Mouse (Mus musculus) yolk sac, embryonic 10.5 days (tissue): Measurements from ENCODE around the gene Pjvk.
"Not testable (repeated sequence)": the region's sequence is repeated elsewhere in the genome, so short reads cannot be mapped to it uniquely, and the experiment has no call there.

Experiments
- DNase-seq: peaks from one replicate; pipeline ENCODE4 v3.0.0-alpha.2; 2017; ENCODE audit warnings: low spot score

Gene Pjvk

GRCm38 (mm10) chr2:76647883-76648570, at the start of gene Pjvk, which contains the start of gene Prkra:
TSS of gene Pjvk (plus strand) at chr2:76648476.
TSS of gene Prkra (minus strand) at chr2:76648015.
- DNase-seq = peak; percentile 99

GRCm38 (mm10) chr2:76599214-76599613, 49.1 kb upstream of the Pjvk start:
- DNase-seq = no peak

- no peak for DNase-seq
These were observed 46.0 kb upstream of the Pjvk start for GRCm38 (mm10) chr2:76602256-76602655.

- DNase-seq = no peak
These were observed 41.6 kb upstream of the Pjvk start for GRCm38 (mm10) chr2:76606704-76607103.

- DNase-seq = no peak
These were observed 37.8 kb upstream of the Pjvk start for GRCm38 (mm10) chr2:76610326-76611104.

GRCm38 (mm10) chr2:76611996-76612395, 36.3 kb upstream of the Pjvk start:
- no peak for DNase-seq

- no peak for DNase-seq
These were observed 30.2 kb upstream of the Pjvk start for GRCm38 (mm10) chr2:76618078-76618477.

- no peak for DNase-seq
These were observed 28.1 kb upstream of the Pjvk start for GRCm38 (mm10) chr2:76620188-76620587.

GRCm38 (mm10) chr2:76621724-76622123, 26.6 kb upstream of the Pjvk start:
- peak; percentile 58 for DNase-seq

GRCm38 (mm10) chr2:76622316-76622715, 26.0 kb upstream of the Pjvk start:
- DNase-seq = not testable (repeated sequence)

GRCm38 (mm10) chr2:76630293-76630692, 18.0 kb upstream of the Pjvk start:
- DNase-seq = no peak

- DNase-seq = no peak
These were observed 16.7 kb upstream of the Pjvk start for GRCm38 (mm10) chr2:76631600-76631999.

GRCm38 (mm10) chr2:76639637-76640036, 8.6 kb upstream of the Pjvk start:
- DNase-seq = no peak

- DNase-seq = no peak
These were observed 4.5 kb upstream of the Pjvk start for GRCm38 (mm10) chr2:76643801-76644200.

GRCm38 (mm10) chr2:76647441-76647869, 821 bp upstream of the Pjvk start:
- DNase-seq = no peak

- DNase-seq = peak; percentile 23
These were observed 428 bp downstream of the Pjvk start for GRCm38 (mm10) chr2:76648666-76649141.

GRCm38 (mm10) chr2:76653070-76653469, 4.8 kb downstream of the Pjvk start:
- no peak for DNase-seq

GRCm38 (mm10) chr2:76654646-76655045, 6.4 kb downstream of the Pjvk start:
- DNase-seq = no peak

GRCm38 (mm10) chr2:76655444-76655843, 7.2 kb downstream of the Pjvk start:
- DNase-seq = no peak

- DNase-seq = no peak
These were observed 7.7 kb downstream of the Pjvk start for GRCm38 (mm10) chr2:76655982-76656381.

- no peak for DNase-seq
These were observed 10.3 kb downstream of the Pjvk start for GRCm38 (mm10) chr2:76658551-76658950.

- DNase-seq = no peak
These were observed 11.1 kb downstream of the Pjvk start for GRCm38 (mm10) chr2:76659419-76659818.

- DNase-seq = no peak
These were observed 17.3 kb downstream of the Pjvk start for GRCm38 (mm10) chr2:76665531-76665930.
